Mouse (Mus musculus): ENCODE results near the gene Rps10. TPM values are rescaled to one million over a fixed set of nuclear protein-coding genes. Genes with fewer than 3 reads are reported as not detected.

The Rps10 gene
- polyA plus RNA-seq, 1 experiment from 2014 or later = 514 TPM

DNA sequence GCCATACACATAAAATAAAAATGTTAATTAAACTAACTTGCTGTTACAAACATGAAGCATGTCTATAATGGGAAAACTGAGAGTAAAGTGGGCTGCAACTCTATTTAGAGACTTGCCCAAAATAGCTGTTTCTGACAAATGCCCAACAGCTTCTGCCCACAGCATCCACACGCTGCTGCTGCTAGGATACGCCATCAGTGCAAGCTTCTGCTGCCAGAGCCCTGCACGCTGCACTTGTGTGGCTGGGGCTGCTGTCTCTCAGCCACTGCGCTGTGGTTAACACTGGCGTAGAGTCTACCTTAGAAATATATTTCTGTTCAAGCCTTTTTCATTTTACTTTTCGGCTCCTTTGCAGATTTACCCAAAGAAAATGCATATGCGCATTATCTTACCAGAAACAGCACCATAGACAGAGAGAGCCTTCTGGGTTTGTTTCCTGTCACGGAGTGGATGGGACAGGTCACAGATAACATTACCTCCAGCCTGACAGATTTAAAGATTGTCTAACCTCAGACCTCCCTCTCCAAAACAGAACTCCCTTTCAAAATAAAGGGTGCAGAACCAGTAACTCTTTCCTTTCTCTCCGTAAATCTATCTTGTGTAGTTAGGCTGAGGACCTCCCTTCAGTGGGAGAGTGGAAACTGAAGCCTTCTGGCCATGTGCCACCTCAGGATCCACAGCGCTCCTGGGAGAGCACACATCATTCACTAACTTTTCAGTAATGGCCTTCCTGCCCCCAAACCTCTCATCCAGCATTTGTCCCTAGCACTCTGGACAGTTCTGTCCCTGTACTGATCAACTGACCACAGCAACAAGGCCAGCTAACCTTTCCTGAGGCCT lies 25.6 kb downstream of the Rps10 start:
- peak overlapping the region; percentile 57 for H3K27ac ChIP-seq (ENCODE audit: low read length)
- no peak for ATAC-seq (replicated peaks; ENCODE audit: extremely low read depth, insufficient read depth, low FRiP score)

DNA sequence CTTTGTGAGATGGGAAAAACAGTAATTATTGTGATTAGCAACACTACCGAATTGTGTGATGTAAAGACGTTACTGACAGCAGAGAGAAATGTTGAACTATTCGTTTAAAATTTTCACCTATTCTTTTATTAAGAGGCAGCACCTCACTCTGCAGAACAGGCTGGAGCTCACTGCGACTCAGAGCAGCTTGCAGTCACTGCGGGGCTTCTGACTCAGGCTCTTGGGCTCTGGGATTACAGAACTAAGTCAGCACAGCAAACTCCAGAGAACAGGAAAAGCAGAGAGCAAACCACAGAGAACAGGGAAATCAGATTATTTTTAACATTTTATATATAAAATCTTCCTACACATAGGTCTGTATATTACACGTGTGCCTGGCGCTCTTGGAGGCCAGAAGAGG lies 26.9 kb downstream of the Rps10 start:
- no peak overlapping the region for H3K4me2 ChIP-seq (ENCODE audit: low read depth, low read length)
- no peaks in the 10 kb centered on the region for H3K27me3 ChIP-seq (ENCODE audit: control insufficient read depth, insufficient read depth, low read length)
- no peaks in the 10 kb centered on the region for H3K36me3 ChIP-seq (ENCODE audit: control insufficient read depth, insufficient read depth)
- H3K27ac ChIP-seq (ENCODE audit: low read length) = no peak overlapping the region
- 89% methylated on average over 7 of the region's 7 CpGs for WGBS
- no peak for ATAC-seq (replicated peaks; ENCODE audit: extremely low read depth, insufficient read depth, low FRiP score)
- H3K9ac ChIP-seq (ENCODE audit: low read length) = no peak overlapping the region
- H3K9me3 ChIP-seq (replicated peaks; ENCODE audit: control insufficient read depth, low read length) = no peaks in the 10 kb centered on the region
- H3K4me1 ChIP-seq (ENCODE audit: control insufficient read depth, insufficient read depth, low read length) = peaks cover 60% of the 10 kb centered on the region
- no peak overlapping the region for H3K4me3 ChIP-seq (ENCODE audit: low read length)

More for the DNA sequence above, 25.6 kb downstream of the Rps10 start:
- Histone ChIP-seq H3K9ac (ENCODE audit: low read length) (0 out of 2 replicates have a peak overlapping the region, but pooled peaks have one; percentile 0), H3K4me2 (ENCODE audit: low read depth, low read length) (peak overlapping the region; percentile 6), H3K36me3 (ENCODE audit: control insufficient read depth, insufficient read depth) (no peaks in the 10 kb centered on the region), H3K4me3 (ENCODE audit: low read length) (no peak overlapping the region), H3K27me3 (ENCODE audit: control insufficient read depth, insufficient read depth, low read length) (no peaks in the 10 kb centered on the region), H3K4me1 (ENCODE audit: control insufficient read depth, insufficient read depth, low read length) (peaks cover 61% of the 10 kb centered on the region), H3K9me3 (replicated peaks; ENCODE audit: control insufficient read depth, low read length) (no peaks in the 10 kb centered on the region)
- 44% methylated on average over 10 of the region's 10 CpGs for WGBS

DNA sequence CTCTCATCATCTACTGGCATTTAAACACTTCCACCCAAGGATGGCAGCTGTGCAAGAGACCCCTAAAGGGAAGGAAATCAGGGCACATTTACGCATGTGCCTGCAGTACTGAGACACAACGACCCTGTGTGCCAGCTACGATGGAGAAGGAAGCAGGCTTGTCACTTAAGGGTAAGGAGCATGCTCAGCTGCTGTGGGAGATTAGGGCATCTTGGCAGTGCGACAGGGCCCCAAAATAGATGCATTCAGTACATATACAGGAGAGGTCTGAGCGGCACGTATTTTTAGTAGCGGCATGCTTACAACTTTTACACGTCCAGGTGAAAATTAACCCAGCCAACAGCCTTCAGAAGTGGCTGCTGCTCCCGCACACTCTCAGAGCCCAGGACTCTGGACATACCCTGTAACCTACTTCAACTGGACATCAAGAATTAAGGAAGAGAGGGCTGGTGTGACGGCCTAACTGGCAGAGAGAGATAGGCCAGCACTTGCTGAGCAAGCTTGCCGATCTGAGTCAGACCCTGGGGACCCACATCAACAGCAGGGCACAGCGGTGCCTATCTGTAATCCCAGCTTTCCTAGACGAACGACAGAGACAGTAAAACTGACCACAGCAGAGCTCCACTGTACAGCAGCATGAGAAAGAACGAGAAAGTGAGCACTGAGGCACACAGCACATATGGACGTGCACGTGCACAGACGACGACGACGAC lies 32.8 kb downstream of the Rps10 start:
- Histone ChIP-seq H3K27me3 (ENCODE audit: control insufficient read depth, insufficient read depth, low read length) (no peaks in the 10 kb centered on the region), H3K9ac (ENCODE audit: low read length) (peak overlapping the region; percentile 66), H3K4me2 (ENCODE audit: low read depth, low read length) (peak overlapping the region; percentile 51), H3K36me3 (ENCODE audit: control insufficient read depth, insufficient read depth) (no peaks in the 10 kb centered on the region), H3K4me1 (ENCODE audit: control insufficient read depth, insufficient read depth, low read length) (peaks cover 65% of the 10 kb centered on the region), H3K9me3 (replicated peaks; ENCODE audit: control insufficient read depth, low read length) (no peaks in the 10 kb centered on the region), H3K27ac (ENCODE audit: low read length) (peak overlapping the region; percentile 97), H3K4me3 (ENCODE audit: low read length) (0 out of 2 replicates have a peak overlapping the region, but pooled peaks have one; percentile 8)
- peak; percentile 86 for ATAC-seq (replicated peaks; ENCODE audit: extremely low read depth, insufficient read depth, low FRiP score)
- 39% methylated on average over 21 of the region's 21 CpGs for WGBS

DNA sequence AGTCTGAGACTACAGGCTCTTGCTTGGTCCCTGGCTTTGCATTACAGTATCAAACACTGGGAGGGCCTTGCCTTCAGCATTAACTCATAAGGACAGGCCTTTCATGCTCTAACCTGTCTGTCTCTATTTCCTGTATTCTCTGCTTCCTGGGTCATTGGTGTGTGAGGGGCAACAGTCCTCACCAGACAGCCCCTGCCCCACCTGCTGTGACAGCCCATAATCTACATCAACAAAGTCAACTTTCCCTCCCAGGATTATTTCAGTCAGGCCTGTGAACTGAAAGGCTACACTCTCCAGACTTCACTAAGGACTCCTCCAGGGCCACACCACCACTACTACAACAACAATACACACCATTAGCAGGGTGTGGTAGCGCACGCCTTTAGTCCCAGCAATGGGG lies 33.4 kb downstream of the Rps10 start:
- Histone ChIP-seq H3K27me3 (ENCODE audit: control insufficient read depth, insufficient read depth, low read length) (no peaks in the 10 kb centered on the region), H3K9me3 (replicated peaks; ENCODE audit: control insufficient read depth, low read length) (no peaks in the 10 kb centered on the region), H3K36me3 (ENCODE audit: control insufficient read depth, insufficient read depth) (no peaks in the 10 kb centered on the region), H3K4me3 (ENCODE audit: low read length) (no peak overlapping the region), H3K4me2 (ENCODE audit: low read depth, low read length) (peak overlapping the region; percentile 13), H3K4me1 (ENCODE audit: control insufficient read depth, insufficient read depth, low read length) (peaks cover 71% of the 10 kb centered on the region), H3K27ac (ENCODE audit: low read length) (peak overlapping the region; percentile 97), H3K9ac (ENCODE audit: low read length) (peak overlapping the region; percentile 23)
- 81% methylated on average over 2 of the region's 2 CpGs for WGBS
- ATAC-seq (replicated peaks; ENCODE audit: extremely low read depth, insufficient read depth, low FRiP score) = no peak

DNA sequence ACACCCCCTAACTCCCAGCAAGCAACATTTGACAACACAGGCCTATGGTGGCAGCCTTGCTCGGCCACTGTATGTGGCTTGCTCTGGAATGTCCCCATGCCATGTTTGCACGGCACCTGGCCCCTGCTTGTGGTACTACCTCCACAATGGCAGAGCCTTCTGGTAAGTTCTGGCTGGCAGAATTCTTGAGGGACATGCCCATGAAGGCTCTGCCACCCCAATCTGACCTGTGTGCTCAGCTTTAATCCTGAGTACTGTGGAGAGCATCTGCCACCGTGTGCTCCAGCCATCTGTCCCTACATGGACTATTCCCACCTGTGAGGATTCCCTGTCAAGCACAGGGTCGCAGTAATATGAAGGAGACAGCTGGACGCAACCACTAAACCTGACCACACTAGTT lies 35.6 kb downstream of the Rps10 start:
- H3K27ac ChIP-seq (ENCODE audit: low read length) = peak overlapping the region; percentile 1; the same call in 1 of the 2 replicates
- ATAC-seq (replicated peaks; ENCODE audit: extremely low read depth, insufficient read depth, low FRiP score) = no peak
- H3K36me3 ChIP-seq (ENCODE audit: control insufficient read depth, insufficient read depth) = 0 out of 2 replicates have a peak, but pooled peaks cover 2% of the 10 kb centered on the region
- H3K9me3 ChIP-seq (replicated peaks; ENCODE audit: control insufficient read depth, low read length) = no peaks in the 10 kb centered on the region
- 58% methylated on average over 5 of the region's 5 CpGs for WGBS
- no peak overlapping the region for H3K4me3 ChIP-seq (ENCODE audit: low read length)
- H3K4me2 ChIP-seq (ENCODE audit: low read depth, low read length) = no peak overlapping the region
- H3K4me1 ChIP-seq (ENCODE audit: control insufficient read depth, insufficient read depth, low read length) = peaks cover 77% of the 10 kb centered on the region
- H3K9ac ChIP-seq (ENCODE audit: low read length) = peak overlapping the region; percentile 13; the same call in 1 of the 2 replicates
- H3K27me3 ChIP-seq (ENCODE audit: control insufficient read depth, insufficient read depth, low read length) = no peaks in the 10 kb centered on the region

DNA sequence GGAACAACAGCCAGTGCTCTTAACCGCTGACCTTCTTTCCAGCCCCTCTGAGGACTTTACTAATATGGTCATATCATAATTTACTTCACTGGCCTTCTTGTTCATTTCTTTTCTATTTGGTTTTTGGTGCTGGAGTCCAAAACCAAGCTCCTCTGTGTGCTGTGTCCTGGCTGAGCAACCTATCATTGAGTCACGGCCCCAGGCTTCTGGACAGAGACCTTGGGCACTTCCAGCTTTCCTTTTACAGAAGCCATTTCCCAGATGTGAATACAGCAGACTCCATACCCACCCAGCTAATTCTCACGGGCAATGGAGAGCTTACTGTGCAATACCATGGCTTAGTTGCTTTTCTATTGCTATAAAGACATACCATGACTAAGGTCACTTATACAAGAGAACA lies 36.2 kb downstream of the Rps10 start:
- Histone ChIP-seq H3K4me3 (ENCODE audit: low read length) (no peak overlapping the region), H3K4me1 (ENCODE audit: control insufficient read depth, insufficient read depth, low read length) (peaks cover 78% of the 10 kb centered on the region), H3K9ac (ENCODE audit: low read length) (no peak overlapping the region), H3K9me3 (replicated peaks; ENCODE audit: control insufficient read depth, low read length) (no peaks in the 10 kb centered on the region), H3K36me3 (ENCODE audit: control insufficient read depth, insufficient read depth) (0 out of 2 replicates have a peak, but pooled peaks cover 2% of the 10 kb centered on the region), H3K27ac (ENCODE audit: low read length) (peak overlapping the region; percentile 45), H3K27me3 (ENCODE audit: control insufficient read depth, insufficient read depth, low read length) (no peaks in the 10 kb centered on the region), H3K4me2 (ENCODE audit: low read depth, low read length) (no peak overlapping the region)
- ATAC-seq (replicated peaks; ENCODE audit: extremely low read depth, insufficient read depth, low FRiP score) = no peak
- 78% methylated on average over 3 of the region's 3 CpGs for WGBS

DNA sequence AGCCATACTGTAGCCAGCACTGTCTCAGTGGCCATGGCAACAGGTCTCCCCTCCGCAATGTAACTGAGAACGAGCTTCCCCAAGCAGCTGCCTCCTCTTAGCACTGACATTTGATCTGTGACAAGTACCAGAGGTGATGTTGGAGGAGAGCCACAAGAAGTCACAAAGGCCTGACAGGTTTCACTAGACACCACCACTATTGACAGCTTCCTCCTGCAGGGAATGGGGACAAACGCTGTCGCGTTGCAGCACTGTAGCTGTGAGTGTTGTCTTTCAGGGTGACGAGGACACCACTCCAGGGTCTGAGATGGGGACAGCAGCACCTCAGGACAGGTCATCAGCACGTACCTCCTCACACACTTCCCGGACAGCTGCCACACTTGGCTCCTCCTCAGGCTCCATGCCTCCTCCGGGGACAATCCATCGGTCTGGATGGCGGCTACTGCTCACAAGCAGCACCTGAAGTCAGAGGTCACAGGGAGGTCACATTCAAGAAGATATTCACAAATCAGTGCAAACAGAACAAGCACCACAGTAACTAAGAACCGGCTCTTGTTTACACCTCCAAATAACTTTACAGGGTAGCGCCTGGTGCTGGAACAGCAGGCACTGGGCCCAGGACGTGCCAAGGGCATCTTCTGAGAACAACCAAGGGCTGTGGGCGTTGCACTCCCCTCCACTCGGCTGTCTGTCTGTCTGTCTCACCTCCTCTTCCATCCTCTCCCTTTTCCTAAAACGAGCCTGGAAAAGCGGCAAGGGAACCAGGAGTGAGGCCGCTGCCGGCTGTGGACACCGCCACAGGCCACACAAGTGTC lies 39.9 kb downstream of the Rps10 start:
- Histone ChIP-seq H3K9me3 (replicated peaks; ENCODE audit: control insufficient read depth, low read length) (no peaks in the 10 kb centered on the region), H3K27ac (ENCODE audit: low read length) (peak overlapping the region; percentile 97), H3K36me3 (ENCODE audit: control insufficient read depth, insufficient read depth) (peaks cover 18% of the 10 kb centered on the region; the same call in 1 of the 2 replicates), H3K4me3 (ENCODE audit: low read length) (no peak overlapping the region), H3K4me1 (ENCODE audit: control insufficient read depth, insufficient read depth, low read length) (peaks cover 54% of the 10 kb centered on the region), H3K9ac (ENCODE audit: low read length) (peak overlapping the region; percentile 56), H3K4me2 (ENCODE audit: low read depth, low read length) (peak overlapping the region; percentile 43), H3K27me3 (ENCODE audit: control insufficient read depth, insufficient read depth, low read length) (no peaks in the 10 kb centered on the region)
- 37% methylated on average over 21 of the region's 21 CpGs for WGBS
- peak; percentile 76 for ATAC-seq (replicated peaks; ENCODE audit: extremely low read depth, insufficient read depth, low FRiP score)

DNA sequence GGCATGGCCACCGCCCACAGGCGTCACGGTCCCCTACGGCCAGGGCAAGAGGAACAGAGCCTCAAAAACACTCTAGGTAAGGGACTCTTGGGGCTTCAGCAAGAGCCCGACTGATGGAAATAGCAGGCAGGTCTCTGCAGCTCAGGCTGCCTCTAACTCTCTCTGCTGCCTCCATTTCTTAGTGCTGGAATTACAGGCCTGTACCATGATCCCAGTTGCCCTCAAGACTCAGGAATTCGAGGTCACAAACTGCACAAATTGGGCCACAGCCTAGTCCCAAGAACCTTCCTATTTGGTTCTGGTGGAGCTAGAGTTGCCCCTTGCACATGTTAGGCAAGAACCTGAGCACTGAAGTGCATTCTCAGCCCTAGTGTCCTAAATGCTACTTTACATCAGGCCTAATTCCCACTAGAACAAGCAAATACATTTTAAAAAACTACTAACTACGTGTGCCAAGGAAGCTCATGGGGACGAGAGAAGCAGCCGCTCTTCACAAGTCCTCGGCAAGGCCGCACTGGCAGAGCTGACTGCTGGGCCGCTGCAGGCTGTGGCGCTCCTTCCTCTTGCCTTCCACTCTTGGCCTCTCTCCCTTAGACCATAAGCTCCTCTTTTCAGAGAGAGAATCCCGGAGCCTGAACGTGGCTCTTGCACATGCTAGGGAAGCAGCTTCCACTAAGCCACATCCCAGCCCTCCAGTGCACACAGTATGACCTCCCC lies 40.7 kb downstream of the Rps10 start:
- peak overlapping the region; percentile 97 for H3K27ac ChIP-seq (ENCODE audit: low read length)
- ATAC-seq (replicated peaks; ENCODE audit: extremely low read depth, insufficient read depth, low FRiP score) = peak; percentile 24; the same call in 1 of the 2 replicates
- H3K9me3 ChIP-seq (replicated peaks; ENCODE audit: control insufficient read depth, low read length) = no peaks in the 10 kb centered on the region
- WGBS = 50% methylated on average over 15 of the region's 15 CpGs
- H3K36me3 ChIP-seq (ENCODE audit: control insufficient read depth, insufficient read depth) = peaks cover 18% of the 10 kb centered on the region; the same call in 1 of the 2 replicates
- no peak overlapping the region for H3K4me3 ChIP-seq (ENCODE audit: low read length)
- H3K4me1 ChIP-seq (ENCODE audit: control insufficient read depth, insufficient read depth, low read length) = peaks cover 54% of the 10 kb centered on the region
- H3K4me2 ChIP-seq (ENCODE audit: low read depth, low read length) = peak overlapping the region; percentile 43
- peak overlapping the region; percentile 60; the same call in 1 of the 2 replicates for H3K9ac ChIP-seq (ENCODE audit: low read length)
- H3K27me3 ChIP-seq (ENCODE audit: control insufficient read depth, insufficient read depth, low read length) = no peaks in the 10 kb centered on the region

Measured in heart, embryonic 16.5 days (tissue).